Mouse (Mus musculus): Measurements from ENCODE around the gene Grpr. TPM values are rescaled to one million over a fixed set of nuclear protein-coding genes. Genes with fewer than 3 reads are reported as not detected.

The Grpr gene
- total RNA-seq (2015; ENCODE audit: low replicate concordance): not detected in 2 replicates
- total RNA-seq (2017; ENCODE audit: low replicate concordance): not detected in 2 replicates

GRCm38 (mm10) chrX:163549666-163550065 lies at the start of gene Grpr:
TSS of gene Grpr (minus strand) at chrX:163549677.
- no peak for ATAC-seq (replicated peaks; ENCODE audit: low FRiP score, poor library complexity, severe bottlenecking)

- ATAC-seq (replicated peaks; ENCODE audit: low FRiP score, poor library complexity, severe bottlenecking): no peak
Observed at GRCm38 (mm10) chrX:163560521-163560920, 11.0 kb upstream of the Grpr start.

- no peak for ATAC-seq (replicated peaks; ENCODE audit: low FRiP score, poor library complexity, severe bottlenecking)
Observed at GRCm38 (mm10) chrX:163547042-163547441, 2.4 kb downstream of the Grpr start.

GRCm38 (mm10) chrX:163532836-163533235 lies 16.6 kb downstream of the Grpr start:
- ATAC-seq (replicated peaks; ENCODE audit: low FRiP score, poor library complexity, severe bottlenecking): no peak

GRCm38 (mm10) chrX:163518963-163519541 lies 30.4 kb downstream of the Grpr start:
- ATAC-seq (replicated peaks; ENCODE audit: low FRiP score, poor library complexity, severe bottlenecking): no peak

GRCm38 (mm10) chrX:163511766-163512165 lies 37.7 kb downstream of the Grpr start:
- ATAC-seq (replicated peaks; ENCODE audit: low FRiP score, poor library complexity, severe bottlenecking): no peak

GRCm38 (mm10) chrX:163502088-163502487 lies 47.4 kb downstream of the Grpr start:
- no peak for ATAC-seq (replicated peaks; ENCODE audit: low FRiP score, poor library complexity, severe bottlenecking)

Other genes starting within 250 kb of the Grpr start
- not detected in 2 replicates for gene Rnf138rt1, start 211.7 kb upstream of the Grpr start, total RNA-seq (2015; ENCODE audit: low replicate concordance)
- not detected in 2 replicates for gene Rnf138rt1, start 211.7 kb upstream of the Grpr start, total RNA-seq (2017; ENCODE audit: low replicate concordance)